Mouse (Mus musculus) stomach, postnatal 0 days (tissue): ENCODE data around the gene Morn4. TPM values are rescaled to one million over a fixed set of nuclear protein-coding genes. Genes with fewer than 3 reads are reported as not detected.

ENCODE experiments used
- ATAC-seq: fragments of 200-750 bp; cut with Nextera tagmentation; 2 replicates; pipeline ENCODE4 v1.8.0; 2017; ENCODE audit not compliant: low FRiP score, low TSS enrichment
- DNase-seq: peaks from one replicate; pipeline ENCODE4 v3.0.0-alpha.2; 2016; ENCODE audit warnings: low spot score
- H3K27ac ChIP-seq: fragments of 300-500 bp; sonication (generic); replicated peaks from 2 replicates; pipeline ENCODE4 v1.5.1; 2014; ENCODE audit warnings: mild to moderate bottlenecking, control low read depth
- H3K27me3 ChIP-seq: fragments of 300-500 bp; sonication (generic); 2 replicates; pipeline ENCODE4 v1.6.1; 2014; ENCODE audit warnings: low read length; ENCODE audit not compliant: control insufficient read depth, insufficient read depth
- H3K36me3 ChIP-seq: fragments of 300-500 bp; sonication (generic); 2 replicates; pipeline ENCODE4 v1.6.1; 2014; ENCODE audit warnings: low read length, mixed read lengths; ENCODE audit not compliant: control insufficient read depth, insufficient read depth
- H3K4me1 ChIP-seq: fragments of 300-500 bp; sonication (generic); replicated peaks from 2 replicates; pipeline ENCODE4 v1.6.1; 2014; ENCODE audit warnings: antibody characterized with exemption; ENCODE audit not compliant: control insufficient read depth, insufficient read depth
- H3K4me2 ChIP-seq: fragments of 300-500 bp; sonication (generic); replicated peaks from 2 replicates; pipeline ENCODE4 v1.6.1; 2014; ENCODE audit warnings: low read depth, mild to moderate bottlenecking, control low read depth, moderate library complexity
- H3K4me3 ChIP-seq: fragments of 300-500 bp; sonication (generic); 2 replicates; pipeline ENCODE4 v1.5.1; 2014; ENCODE audit warnings: low read depth, low read length, control low read depth
- H3K9ac ChIP-seq: fragments of 300-500 bp; sonication (generic); 2 replicates; pipeline ENCODE4 v1.6.1; 2014; ENCODE audit warnings: mild to moderate bottlenecking, low read length, control low read depth, mixed read lengths
- H3K9me3 ChIP-seq: fragments of 300-500 bp; sonication (generic); 2 replicates; pipeline ENCODE4 v1.6.1; 2016; ENCODE audit warnings: low read length; ENCODE audit not compliant: control insufficient read depth
- CTCF ChIP-seq: IDR thresholded peaks from 2 replicates; pipeline ENCODE4 v1.5.1; 2016; ENCODE audit warnings: antibody characterized with exemption, low read depth, mild to moderate bottlenecking, moderate library complexity
- EP300 ChIP-seq: optimal IDR thresholded peaks from 2 replicates; pipeline ENCODE3; 2016; ENCODE audit warnings: antibody characterized with exemption
- WGBS: fragments of 180-500 bp; shearing (Covaris S2); extraction: QIAGEN DNeasy Blood & Tissue Kit; methylation state at CpG from one replicate; pipeline ENCODE4 v1.1.7; 2014; 5-methylcytosine and 5-hydroxymethylcytosine counted together
- polyA plus RNA-seq: library from polyadenylated mRNA; unstranded; fragments of >200 nt; fragmentation: Nextera tagmentation; extraction: Ambion mirVana; gene quantifications from 2 replicates; pipeline ENCODE4 v1.2.1, GENCODE M21; 2015

The Morn4 gene
- polyA plus RNA-seq, 1 experiment from 2014 or later: 7.3 TPM

DNA sequence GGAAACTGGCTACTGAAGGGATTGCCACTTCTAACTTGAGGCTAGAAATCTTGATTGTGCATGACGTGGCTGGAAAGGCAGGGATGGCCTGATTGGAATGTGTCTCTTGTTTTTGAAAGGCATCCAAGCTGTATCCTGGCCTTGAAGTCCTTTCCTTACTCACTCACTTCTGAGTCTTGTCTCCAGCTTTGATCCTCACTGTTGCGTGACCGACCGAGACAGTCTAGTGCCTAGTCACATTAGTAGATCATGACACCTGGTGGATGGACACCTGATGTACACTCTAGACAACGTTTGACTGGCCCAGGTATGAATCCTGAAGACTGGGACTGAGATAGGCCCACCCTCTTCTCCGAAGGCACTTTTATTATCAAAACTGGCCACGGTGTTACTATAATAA, 13.4 kb downstream of the Morn4 start:
- H3K9ac ChIP-seq: no peak overlapping the region
- WGBS: 72% methylated on average over 7 of the region's 7 CpGs
- no peak overlapping the region for H3K27ac ChIP-seq
- H3K27me3 ChIP-seq: no peaks in the 10 kb centered on the region
- ATAC-seq (no peak), DNase-seq (no peak)
- H3K36me3 ChIP-seq: no peaks in the 10 kb centered on the region
- H3K9me3 ChIP-seq: no peaks in the 10 kb centered on the region
- H3K4me1 ChIP-seq: no peaks in the 10 kb centered on the region
- H3K4me3 ChIP-seq: no peak overlapping the region
- H3K4me2 ChIP-seq: no peak overlapping the region
- TF ChIP-seq EP300: no peak
- TF ChIP-seq CTCF: peak; percentile 55

DNA sequence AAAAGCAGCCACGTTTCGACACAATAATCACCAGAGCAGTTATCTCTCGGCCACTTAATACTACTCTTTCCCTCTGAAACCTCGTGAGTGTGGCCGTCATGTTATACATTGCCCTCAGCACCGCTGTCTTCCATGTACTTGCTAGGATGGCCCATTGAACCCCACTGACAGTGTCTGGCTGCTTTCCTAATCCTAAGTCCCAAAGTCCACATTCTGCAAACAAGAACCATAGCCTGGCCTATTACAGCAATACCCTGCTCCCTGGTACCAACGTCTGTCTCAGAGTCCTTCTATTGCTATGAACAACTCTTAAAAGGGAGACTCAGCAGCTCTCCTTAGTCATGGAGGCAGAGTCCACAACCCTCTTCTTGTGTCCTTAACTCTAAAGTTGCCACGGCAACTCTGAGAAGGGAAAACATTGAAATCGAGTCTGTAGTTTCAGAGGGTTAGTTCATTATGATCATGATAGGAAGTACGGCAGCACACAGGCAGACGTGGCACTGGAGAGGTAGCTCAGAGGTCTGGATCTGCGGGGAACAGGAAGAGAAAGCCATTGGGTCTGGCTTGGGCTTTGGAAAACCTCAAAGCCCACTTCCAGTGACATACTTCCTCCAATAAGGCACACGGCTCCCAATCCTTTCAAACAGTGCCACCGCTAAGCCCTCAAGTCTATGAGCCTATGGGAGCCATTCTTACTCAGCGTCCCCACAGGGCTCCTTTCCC, 14.1 kb downstream of the Morn4 start:
- Histone ChIP-seq H3K9ac (no peak overlapping the region), H3K4me1 (no peaks in the 10 kb centered on the region), H3K4me2 (no peak overlapping the region), H3K4me3 (no peak overlapping the region), H3K27ac (no peak overlapping the region), H3K27me3 (no peaks in the 10 kb centered on the region), H3K9me3 (no peaks in the 10 kb centered on the region), H3K36me3 (no peaks in the 10 kb centered on the region)
- ATAC-seq (0 out of 2 replicates have a peak, but pooled peaks have one; percentile 36), DNase-seq (no peak)
- WGBS: 76% methylated on average over 15 of the region's 15 CpGs
- TF ChIP-seq EP300 (no peak), CTCF (no peak)

DNA sequence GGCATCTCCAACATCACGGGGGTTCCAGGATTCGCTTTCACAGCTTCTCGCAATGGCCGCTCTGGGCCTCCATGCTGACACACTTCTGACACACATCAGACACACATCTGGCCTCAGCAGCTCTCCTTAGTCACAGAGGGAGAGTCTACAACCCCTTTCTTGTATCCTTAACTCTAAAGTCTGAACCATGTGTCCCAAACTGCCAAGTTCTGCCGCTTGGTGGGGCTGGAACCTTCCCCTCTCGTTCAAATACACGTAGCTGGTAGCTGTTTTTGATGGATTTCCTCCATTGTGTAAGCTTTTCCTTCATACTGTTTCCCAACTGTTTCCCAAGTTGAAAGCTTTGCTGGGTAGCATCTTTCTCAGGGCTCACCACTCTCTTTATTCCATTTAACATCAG, 14.9 kb downstream of the Morn4 start:
- Histone ChIP-seq H3K4me1 (no peaks in the 10 kb centered on the region), H3K9ac (no peak overlapping the region), H3K9me3 (no peaks in the 10 kb centered on the region), H3K27me3 (no peaks in the 10 kb centered on the region), H3K36me3 (no peaks in the 10 kb centered on the region), H3K4me3 (no peak overlapping the region), H3K4me2 (no peak overlapping the region), H3K27ac (no peak overlapping the region)
- no peak for ATAC-seq
- no peak for DNase-seq
- 72% methylated on average over 7 of the region's 7 CpGs for WGBS
- TF ChIP-seq CTCF (peak; percentile 61), EP300 (no peak)

DNA sequence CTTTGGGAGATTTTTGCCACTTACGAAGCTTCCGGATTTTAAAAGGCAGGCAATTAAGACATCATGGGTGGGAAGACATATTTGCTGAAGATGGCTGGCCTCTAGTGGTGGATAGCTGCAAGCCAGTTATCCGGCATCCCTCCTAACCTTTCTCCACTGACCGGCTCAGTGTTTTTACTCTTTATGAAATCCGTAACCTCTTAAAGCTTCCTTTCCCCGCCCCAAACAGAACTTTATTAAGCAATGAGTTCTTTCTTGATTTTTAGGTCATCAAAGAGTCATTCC, 17.0 kb downstream of the Morn4 start:
- H3K36me3 ChIP-seq: no peaks in the 10 kb centered on the region
- no peaks in the 10 kb centered on the region for H3K4me1 ChIP-seq
- no peaks in the 10 kb centered on the region for H3K9me3 ChIP-seq
- no peak overlapping the region for H3K9ac ChIP-seq
- H3K27me3 ChIP-seq: no peaks in the 10 kb centered on the region
- no peak overlapping the region for H3K4me2 ChIP-seq
- no peak overlapping the region for H3K27ac ChIP-seq
- ATAC-seq (no peak), DNase-seq (no peak)
- TF ChIP-seq CTCF (peak; percentile 78), EP300 (no peak)
- no peak overlapping the region for H3K4me3 ChIP-seq
- WGBS: 39% methylated on average over 6 of the region's 6 CpGs

DNA sequence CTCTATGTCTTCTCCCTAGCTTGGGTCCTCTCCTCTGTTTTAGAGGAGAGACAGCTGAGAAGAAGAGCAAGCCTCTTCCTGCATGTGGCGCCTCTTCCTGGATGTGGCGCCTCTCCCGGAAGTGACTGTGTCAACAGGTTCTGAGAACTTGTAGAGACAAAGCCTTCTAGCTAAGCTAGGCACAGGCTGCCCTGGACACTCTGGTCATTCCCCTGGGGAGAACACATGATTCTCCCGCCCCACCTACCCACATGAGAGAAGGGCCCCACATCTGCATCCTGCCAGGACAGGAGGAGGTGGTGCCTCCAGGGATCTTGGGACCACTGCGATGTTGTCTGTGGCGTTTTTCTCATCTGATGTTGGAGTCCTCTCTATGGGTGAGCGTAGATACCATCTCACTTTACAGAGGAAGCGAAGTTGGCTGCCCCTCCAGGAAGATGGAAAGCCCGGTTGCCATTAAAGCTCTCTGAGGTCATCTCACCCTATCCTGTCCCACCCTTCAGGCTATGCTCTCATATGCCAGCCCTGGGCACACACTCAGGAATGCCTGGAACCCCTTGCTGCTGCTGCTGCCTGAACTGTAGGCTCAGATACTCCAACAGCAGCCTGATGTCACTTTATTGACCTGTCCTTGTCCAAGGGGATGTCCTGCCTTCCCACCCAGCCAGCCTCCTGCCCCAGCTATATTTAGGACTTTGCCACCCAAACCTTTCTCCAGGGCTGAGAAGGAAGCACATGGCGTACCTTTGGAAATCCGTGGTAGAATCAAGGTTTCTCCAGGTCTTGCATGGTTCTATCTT, 17.5 kb downstream of the Morn4 start:
- ATAC-seq: no peak
- H3K4me1 ChIP-seq: no peaks in the 10 kb centered on the region
- WGBS: 74% methylated on average over 11 of the region's 11 CpGs

DNA sequence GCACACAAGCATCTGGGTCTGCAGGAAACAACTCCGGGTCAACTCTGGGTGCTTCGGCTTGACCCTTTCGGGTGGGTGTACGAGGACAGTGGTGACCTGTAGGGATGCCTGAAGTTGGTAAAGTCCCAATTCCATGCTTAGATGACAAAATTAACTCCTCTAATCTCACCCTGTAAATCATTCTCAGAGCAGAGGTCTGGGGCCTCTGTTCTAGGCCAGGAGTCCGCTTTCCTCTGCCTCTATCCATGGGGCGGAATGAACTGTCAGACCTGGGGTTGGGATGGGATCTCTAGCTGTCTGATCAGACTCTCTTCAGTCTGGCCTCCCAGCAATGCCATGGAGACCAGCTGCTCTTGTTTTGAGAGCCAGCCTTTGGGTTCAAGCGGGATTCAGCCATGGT, 24.7 kb downstream of the Morn4 start:
- ATAC-seq: no peak
- H3K9me3 ChIP-seq: no peaks in the 10 kb centered on the region
- H3K4me1 ChIP-seq: no peaks in the 10 kb centered on the region
- H3K9ac ChIP-seq: no peak overlapping the region
- DNase-seq: no peak
- TF ChIP-seq EP300 (no peak), CTCF (no peak)
- H3K4me2 ChIP-seq: no peak overlapping the region
- no peak overlapping the region for H3K27ac ChIP-seq
- no peaks in the 10 kb centered on the region for H3K27me3 ChIP-seq
- H3K36me3 ChIP-seq: no peaks in the 10 kb centered on the region
- no peak overlapping the region for H3K4me3 ChIP-seq
- WGBS: 92% methylated on average over 7 of the region's 7 CpGs

More for the DNA sequence above, 17.5 kb downstream of the Morn4 start:
- Histone ChIP-seq H3K36me3 (no peaks in the 10 kb centered on the region), H3K27me3 (no peaks in the 10 kb centered on the region), H3K9ac (peak overlapping the region; percentile 13; the same call in 1 of the 2 replicates), H3K4me2 (no peak overlapping the region), H3K4me3 (no peak overlapping the region), H3K27ac (no peak overlapping the region), H3K9me3 (no peaks in the 10 kb centered on the region)
- DNase-seq: no peak
- TF ChIP-seq EP300 (no peak), CTCF (no peak)
